Mouse (Mus musculus) fat pad, adult 2 months (tissue): ENCODE measurements around the gene Ccin.

Source experiments
- DNase-seq: peaks from one replicate; pipeline ENCODE4 v3.0.0-alpha.2; 2011; ENCODE audit warnings: low read depth, low spot score; ENCODE audit errors: extremely low read depth

Gene Ccin

GRCm38 (mm10) chr4:43973526-43973981, 9.7 kb upstream of the Ccin start:
- DNase-seq = no peak

- DNase-seq = no peak
Observed at GRCm38 (mm10) chr4:43974914-43975616, 8.2 kb upstream of the Ccin start.

DNA sequence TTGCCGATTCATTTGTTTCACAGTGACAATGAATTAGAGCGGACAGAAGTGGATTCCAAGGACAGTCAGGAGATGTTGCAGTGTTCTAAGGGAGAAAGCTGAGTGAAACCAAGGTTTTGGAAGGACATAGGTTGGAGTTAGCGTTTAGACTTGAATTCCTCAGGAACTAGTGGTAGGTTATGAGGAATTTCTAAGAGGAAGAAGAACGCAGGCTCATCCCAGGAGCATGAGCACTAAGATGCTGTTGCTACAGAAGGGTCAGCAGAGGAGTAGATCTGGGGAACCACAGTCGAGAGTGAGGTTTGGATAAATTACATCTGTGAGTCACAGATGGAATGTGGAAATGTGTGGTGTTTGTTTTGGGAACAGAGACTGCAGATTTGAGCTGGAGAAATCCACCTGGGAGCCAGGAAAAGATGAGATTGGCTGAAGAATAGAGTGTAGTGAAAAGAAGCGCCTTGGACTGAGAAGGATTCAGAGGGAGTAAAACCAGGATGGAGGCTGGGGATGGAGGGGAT, 7.0 kb upstream of the Ccin start:
- no peak for DNase-seq

DNA sequence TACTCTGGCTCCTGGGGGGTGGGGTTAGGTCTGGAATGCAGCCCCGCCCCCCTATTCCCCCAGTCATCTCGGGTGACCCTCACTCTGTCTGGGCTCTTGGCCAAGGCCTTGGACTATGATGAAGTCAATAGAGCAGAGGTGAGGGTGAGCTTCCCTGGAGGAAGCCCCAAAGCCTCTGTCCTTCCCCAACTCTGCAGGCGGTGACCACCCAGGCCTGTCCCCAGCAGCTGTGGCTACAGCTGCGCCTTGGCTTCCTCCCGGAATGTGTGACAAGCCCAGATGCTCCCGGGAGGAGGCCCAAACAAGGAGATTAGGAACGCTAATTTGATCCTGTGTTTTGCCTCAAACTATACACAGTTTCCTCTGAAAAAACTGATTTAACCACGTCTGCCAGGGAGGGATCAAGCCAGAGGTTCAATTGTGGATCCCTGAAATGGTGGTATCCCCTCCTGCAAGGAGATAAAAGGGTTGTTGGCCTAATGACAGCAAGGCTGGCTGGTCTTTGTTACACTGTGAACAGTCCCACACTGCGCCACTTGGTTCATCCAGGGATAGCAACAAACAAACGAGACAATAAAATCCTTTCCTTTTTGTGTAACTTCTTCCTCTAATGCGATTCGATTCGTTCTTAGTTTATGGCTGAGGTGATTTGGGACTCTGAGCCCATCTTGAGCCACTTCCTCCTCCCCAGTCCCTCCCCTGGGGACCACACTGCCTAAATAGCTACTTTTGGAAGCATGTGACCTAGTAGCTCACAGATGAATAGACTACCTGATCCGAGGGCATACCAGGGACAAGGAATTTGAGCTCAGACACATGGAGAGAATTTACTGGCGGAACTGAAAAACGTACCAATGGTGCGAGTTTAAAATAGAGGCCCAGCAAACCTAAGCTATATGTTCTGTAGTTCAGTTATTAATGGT, 4.5 kb upstream of the Ccin start:
- no peak for DNase-seq

DNA sequence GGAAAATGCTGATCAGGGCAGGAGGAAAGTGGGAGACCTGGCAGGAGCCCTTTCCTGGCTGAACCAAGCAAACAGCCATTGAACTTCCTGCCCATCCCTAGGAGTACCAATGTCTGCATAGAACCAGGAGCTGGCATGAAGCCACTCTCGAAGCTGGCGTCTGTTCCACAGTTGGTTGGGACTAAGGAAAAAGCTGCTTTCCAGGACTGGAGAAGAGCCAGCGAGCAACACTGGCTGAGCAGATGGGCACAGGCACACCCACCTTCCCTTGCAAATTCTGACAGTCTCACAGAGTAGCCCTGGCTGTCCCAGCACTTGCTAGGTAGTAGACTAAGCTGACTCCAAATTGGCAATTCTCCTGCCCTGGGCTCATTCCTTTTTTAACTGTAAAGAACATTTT, 3.5 kb upstream of the Ccin start:
- DNase-seq = no peak

- DNase-seq = no peak
Observed at GRCm38 (mm10) chr4:43980236-43980635, 3.0 kb upstream of the Ccin start.

- no peak for DNase-seq
Observed at GRCm38 (mm10) chr4:43980846-43981245, 2.4 kb upstream of the Ccin start.

DNA sequence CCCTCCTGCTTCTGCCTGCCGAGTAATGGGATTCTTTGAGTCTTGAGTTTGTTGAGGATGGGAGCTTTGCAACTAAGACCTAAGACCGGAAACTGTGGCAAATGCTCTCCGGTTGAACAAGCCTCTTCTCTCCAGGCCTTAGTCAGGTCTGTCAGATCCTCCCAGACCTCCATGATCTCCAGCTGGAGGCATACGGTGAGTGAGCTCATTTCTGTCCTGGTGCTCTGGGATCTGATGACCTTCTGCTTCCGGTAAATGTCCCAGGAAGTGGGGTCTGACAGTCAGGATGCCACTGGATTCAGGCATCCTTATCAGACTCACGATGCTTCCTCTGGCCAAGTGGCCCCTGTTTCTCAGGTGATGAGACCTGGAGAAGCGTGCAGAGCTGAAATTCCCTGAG, 2.0 kb upstream of the Ccin start:
- DNase-seq = no peak

- DNase-seq = no peak
Observed at GRCm38 (mm10) chr4:43982053-43982732, 1.1 kb upstream of the Ccin start.

- no peak for DNase-seq
Observed at GRCm38 (mm10) chr4:43983756-43984155, 473 bp downstream of the Ccin start.

DNA sequence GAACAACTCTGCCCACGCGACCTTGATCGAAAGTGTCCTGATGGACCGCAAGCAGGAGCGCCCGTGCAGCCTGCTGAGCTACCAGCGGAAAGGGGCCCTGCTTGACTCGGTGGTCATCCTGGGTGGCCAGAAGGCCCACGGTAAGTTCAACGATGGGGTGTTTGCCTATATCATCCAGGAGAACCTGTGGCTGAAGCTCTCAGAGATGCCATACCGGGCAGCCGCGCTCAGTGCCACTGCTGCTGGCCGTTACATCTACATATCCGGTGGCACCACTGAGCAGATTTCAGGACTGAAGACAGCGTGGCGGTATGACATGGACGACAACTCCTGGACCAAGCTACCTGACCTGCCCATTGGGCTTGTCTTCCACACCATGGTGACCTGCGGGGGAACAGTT, 1.0 kb downstream of the Ccin start:
- no peak for DNase-seq

DNA sequence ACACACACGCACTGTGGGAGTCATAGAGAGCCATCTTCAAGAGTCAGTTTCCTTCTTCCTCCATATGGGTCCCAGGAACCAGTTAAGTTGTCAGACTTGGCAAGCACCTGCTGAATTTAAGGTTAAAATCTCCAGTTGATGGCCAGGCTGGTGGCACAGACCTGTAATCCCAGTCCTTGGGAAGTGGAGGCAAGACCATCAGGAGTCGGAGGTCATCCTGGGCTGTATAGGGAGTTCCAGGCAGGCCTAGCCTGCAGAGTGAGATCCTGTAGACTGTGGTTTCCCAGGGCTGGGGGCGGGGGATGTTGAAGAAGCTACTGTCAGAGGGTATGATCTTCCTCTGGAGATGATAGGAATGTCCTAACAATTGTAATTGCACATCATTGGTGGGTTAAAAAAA, 5.7 kb downstream of the Ccin start:
- no peak for DNase-seq

DNA sequence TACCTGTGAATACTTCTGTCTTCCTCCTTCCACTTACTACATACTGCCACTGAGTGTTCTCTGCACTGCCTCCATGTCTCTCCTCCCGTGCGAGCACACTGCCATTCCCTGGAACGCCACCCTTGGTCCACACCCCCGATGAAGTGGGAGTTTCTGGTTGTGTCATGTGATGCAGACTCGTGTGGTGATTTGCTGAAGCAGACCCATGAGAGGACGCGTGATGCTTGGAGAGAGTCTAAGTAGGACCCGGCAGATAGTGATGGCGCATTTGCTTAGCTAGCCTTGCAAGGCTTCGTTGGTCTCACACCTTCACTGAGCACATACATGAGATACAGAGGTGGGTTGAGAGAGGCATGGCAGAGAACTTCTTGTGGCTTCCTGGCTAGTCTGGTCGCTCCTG, 9.8 kb downstream of the Ccin start:
- no peak for DNase-seq

DNA sequence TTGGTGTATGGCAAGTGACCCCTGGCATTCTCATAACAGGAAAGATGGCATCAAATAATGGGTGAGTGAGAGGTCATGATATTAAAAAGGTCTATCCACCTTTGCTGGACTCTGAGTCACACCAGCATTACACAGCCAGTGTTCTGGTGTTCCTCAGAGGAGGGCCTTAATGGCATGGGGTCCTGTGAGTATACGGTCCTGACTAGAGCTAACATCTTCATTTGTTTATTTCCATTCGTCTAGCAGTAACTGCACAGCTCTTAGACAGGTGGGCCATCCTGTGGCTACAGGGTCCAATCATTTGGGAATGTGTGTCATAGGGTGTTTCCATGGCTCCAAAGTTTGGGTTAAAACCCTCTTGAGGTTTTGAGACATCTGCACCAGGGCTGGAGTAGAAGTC, 11.1 kb downstream of the Ccin start:
- DNase-seq = no peak

DNA sequence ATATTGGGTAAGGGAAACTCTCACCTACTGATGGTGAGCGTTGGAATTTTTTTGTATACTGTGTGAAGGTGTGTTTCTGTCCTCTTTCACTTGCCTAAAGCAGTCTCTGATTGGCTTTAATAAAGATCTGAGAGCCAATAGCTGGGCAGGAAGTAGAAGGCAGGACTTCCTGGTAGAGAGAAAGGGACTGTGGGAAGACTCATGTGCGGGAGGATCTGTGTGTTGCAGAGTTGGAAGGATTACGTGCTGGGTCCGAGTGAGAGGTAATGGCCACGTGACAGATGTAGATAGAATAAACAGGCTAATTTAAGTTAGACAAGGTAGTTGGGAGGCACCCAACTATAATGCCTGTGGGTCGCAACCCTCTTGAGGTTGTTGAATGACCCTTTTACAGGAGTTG, 20.3 kb downstream of the Ccin start:
- DNase-seq = peak; percentile 31

DNA sequence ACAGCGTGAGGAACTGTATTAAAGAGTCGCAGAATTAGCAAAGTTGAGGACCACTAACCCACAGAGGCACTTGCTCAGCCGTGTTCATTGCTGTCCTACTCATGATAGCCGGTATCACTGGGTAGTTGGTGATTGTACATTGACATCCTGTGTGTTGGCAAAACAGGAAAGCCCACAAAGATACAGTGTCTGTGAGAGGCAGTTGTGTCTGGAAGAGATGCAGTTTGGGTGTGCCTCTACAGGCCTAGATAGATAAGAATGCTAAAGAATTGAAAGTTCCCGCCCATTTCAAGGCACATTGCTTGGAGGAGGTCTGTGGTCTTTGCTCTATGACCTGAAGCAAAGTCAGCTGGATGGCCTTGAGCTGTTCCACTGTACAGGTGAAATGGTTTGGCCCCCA, 20.8 kb downstream of the Ccin start, which contains the start of gene Clta:
TSS of gene Clta (plus strand) at position 327 of the 400 bp plus-strand sequence.
- no peak for DNase-seq

DNA sequence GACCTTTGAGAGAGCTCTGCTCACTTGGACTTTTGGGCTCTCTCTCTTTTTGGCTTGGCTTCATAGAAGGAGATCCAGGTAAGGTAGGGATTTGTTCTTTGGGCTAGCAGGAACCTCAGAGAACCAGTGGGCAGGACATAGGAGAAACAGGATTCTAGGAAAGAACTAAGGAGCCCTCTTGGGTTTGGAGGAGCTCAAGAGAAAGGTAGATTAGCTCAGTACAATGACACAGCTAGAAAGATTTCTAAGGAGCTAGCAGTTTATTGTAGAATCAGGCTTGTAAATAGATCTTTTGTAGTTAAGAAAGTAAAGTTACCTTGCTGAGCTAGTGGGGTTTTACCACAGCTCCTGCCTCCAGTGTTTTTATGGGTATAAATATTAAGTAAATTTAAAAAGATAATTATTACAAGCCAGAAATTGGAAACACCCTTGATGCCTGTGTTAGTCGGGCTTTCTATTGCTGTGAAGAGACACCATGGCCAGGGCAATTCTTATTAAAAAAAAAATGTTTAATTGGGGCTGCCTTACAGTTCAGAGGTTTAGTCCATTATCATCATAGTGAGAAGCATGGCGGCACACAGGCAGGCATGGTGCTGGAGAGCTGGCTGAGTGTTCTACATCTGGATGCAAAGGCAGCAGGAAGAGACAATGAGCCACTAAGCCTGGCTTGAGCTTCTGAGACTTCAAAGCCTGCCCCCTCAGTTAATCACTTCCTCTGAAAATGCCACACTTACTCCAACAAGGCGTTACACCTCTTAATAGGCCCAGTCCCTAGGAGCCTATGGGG, 21.5 kb downstream of the Ccin start:
- no peak for DNase-seq

DNA sequence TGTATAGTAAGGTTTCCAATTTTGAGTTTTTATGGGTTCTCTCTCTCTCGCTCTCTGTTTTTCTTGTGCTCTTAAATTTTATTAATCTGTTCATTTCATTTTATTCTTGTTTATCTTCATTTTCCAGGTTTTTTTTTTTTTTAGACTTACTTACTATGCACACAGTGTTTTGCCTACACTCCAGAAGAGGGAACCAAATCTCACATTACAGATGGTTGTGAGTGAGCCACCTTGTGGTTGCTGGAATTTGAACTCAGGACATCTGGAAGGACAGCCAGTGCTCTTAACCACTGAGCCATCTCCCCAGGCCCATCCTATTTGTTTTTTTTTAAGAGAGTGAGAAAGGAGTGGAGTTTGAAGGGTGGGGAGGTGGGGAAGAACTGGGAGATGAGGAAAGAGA, 26.9 kb downstream of the Ccin start:
- DNase-seq = no peak

DNA sequence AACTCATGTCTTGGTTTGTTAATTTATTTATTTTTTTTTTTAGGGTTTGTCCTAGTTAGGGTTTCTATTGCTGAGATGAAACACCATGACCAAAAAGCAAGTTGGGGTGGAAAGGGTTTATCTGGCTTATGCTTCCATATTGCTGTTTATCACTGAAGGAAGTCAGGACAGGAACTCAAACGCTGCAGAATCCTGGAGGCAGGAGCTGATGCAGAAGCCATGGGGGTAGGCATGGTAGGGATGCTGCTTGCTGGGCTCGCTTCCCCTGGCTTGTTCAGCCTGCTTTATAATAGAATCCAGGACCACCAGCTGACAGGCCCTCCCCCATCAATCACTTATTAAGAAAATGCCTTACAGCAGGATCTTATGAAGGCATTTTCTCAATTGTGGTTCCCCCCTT, 27.6 kb downstream of the Ccin start:
- DNase-seq = no peak

DNA sequence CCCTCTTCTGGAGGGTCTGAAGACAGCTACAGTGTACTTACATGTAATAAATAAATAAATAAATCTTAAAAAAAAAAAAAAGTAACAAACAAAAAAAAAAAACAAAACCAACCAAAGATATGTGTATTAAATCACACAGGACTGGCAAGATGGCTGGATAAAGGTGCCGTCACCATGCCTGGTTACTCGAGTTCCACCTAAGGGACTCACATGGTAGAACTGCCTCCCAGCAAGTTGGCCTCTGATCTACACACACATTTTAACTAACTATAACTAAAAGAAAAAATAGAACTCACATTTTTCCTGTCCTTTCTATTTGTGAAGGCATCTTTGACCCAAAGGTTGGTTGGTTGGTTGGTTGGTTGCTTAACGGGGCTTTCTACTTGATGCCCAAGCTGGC, 28.5 kb downstream of the Ccin start:
- DNase-seq = no peak
